Mouse (Mus musculus): ENCODE results near the gene Svbp.
A peak's percentile ranks its signal among the peaks of the same experiment; 100 is the strongest.

DNA sequence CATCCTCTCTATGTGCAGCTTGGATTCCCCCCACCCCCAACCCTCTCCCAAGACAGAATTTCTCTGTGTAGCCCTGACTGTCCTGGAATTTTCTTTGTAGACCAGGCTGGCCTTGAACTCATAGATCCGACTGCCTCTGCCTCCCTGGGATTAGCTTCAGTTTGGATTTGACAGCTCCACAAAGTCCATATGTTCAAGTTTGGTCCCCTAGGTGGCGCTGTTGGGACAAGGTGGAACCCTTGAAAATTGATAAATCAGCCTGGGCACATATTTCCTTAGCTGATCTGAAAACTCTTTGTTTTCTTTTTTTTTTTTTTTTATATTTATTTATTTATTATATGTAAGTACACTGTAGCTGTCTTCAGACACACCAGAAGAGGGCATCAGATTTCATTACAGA, 37.9 kb upstream of the Svbp start:
- TF ChIP-seq POLR2A (IDR thresholded peaks at IDR 0.05; ENCODE audit: control insufficient read depth, low read depth, low read length), result no peak
- TF ChIP-seq CTCF (IDR thresholded peaks at IDR 0.05; ENCODE audit: control insufficient read depth, insufficient read depth, insufficient replicate concordance, low read depth, low read length), result peak; percentile 20; the same call in 1 of the 2 replicates
